Mouse (Mus musculus) bone marrow, adult 2 months (tissue): Measurements from ENCODE around the gene Pald1.

ENCODE experiments used
- CTCF ChIP-seq: fragments of 200-500 bp; IDR thresholded peaks from 2 replicates; pipeline ENCODE4 v1.5.1; 2011; ENCODE audit warnings: low read length, control low read depth; ENCODE audit not compliant: control insufficient read depth, insufficient read depth
- POLR2A ChIP-seq: fragments of 200-500 bp; IDR thresholded peaks from 2 replicates; pipeline ENCODE4 v1.6.1; 2011; ENCODE audit warnings: low read depth, mild to moderate bottlenecking, control low read depth, low read length, borderline replicate concordance; ENCODE audit not compliant: control insufficient read depth

- TF ChIP-seq CTCF: no peak
- no peak for TF ChIP-seq POLR2A
Measured at GRCm38 (mm10) chr10:61402480-61402879, 19.1 kb upstream of the Pald1 start.
